Mouse (Mus musculus) hindlimb bud, embryonic 11.5 days (tissue): ENCODE measurements around the gene Farp1.
A peak's percentile ranks its signal among the peaks of the same experiment; 100 is the strongest.

Experiments
- DNase-seq: peaks from one replicate; pipeline ENCODE4 v3.0.0-alpha.2; 2012; ENCODE audit warnings: low read depth, low spot score; ENCODE audit errors: extremely low spot score

Gene Farp1

DNA sequence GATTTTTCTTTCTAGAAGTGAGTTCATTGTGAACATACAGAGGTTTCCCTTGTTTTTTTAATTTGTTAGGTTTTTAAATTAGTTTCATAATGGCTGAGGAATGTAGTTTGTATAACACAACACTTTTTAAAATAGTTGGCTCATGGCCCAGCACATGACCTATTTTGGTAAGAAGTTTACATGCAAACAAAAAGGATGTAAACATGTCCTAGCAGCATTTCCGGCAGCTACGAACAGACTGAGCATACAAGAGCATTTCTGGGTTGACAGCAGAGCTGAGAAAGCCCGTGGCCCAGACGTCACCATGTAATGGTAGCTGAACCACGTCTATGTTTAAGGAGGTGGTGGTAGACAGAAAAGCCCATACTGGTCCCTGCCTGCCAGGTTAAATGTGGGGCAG is 180.8 kb downstream of the Farp1 start:
- DNase-seq = no peak

DNA sequence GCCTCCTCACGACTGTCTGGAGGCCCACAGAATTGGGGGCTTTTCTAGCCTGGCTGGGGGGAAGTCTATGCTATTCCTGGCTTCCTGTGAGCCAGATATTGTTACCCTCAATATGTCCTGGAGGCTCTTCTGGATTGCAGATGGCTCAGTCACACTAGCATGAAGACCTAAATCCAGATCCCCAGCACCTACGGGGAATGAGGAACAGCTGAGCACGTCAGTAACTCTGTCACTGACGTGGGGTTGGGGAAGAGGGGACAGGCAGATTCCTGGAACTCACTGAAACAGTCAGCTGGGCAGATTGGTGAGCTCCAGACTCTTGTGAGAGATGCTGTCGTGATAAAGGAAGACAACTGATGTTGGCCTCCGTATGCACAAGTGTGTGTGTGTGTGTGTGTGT is 181.7 kb downstream of the Farp1 start:
- no peak for DNase-seq

DNA sequence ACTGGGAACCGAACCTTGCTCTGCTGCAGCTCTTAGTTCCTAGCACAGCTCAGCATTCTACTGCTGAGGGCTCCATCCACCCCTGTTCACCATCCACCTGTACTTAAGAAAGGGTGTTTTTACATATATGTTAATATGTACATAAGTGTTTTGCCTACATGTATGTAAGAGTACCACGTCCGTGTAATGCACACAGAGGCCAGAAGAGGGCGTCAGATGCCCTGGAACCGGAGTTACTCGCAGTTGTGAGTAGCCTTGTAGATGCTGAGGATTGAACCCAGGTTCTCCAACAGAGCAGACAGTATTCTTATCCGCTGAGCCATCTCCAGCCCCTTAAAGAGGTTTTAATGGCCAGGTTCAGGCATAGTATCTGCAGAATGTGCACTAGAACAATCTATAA is 183.6 kb downstream of the Farp1 start:
- no peak for DNase-seq

DNA sequence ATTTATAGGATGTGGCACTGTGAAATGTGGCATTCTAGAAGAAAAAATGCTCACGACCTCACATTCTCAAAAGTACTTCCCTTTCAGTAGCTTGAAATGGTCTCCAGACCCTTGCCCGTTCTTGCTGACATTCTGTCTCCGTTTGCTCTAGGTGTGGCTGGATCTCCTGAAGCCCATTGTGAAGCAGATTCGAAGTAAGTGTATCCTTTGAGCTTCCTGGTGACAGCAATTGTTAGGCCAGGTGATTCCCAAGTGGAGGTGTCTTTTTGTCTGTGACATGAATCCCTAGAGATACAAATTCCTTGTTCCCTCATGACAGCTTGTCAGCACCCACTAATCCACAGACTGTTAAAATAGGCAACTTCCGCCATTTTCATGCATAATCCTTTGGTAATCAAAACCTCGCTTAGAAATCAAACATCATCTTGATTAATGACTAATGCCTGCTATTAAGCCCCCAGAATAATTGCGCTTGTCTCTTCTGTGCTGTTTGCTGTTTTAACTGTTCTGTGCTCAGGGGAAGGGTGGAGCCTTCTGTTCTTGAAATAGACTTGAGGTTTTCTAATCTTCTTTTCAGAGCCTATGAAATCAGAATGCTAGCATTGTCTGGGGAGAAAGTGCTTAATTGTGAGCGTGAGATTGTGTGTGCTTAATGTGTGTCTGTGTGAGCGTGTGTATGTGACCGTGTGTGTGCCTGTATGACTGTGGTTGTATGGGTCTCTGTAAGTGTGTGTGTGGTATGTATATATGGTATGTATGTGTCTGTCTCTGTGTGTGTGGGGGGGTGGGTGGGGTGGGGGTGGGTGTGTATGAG is 184.4 kb downstream of the Farp1 start:
- DNase-seq = no peak

DNA sequence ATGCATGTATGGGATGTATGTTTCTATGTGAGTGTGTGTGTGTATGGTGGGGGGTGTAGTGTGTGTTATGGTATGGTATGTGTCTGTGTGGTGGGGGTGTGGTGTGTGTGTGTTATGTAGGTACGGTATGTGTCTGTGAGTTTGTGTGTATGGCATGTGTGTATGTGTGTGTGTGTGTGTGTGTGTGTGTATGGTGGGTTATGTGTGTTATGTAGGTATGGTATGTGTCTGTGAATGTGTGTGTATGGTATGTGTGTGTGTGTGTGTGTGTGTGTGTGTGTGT is 185.0 kb downstream of the Farp1 start:
- no peak for DNase-seq

DNA sequence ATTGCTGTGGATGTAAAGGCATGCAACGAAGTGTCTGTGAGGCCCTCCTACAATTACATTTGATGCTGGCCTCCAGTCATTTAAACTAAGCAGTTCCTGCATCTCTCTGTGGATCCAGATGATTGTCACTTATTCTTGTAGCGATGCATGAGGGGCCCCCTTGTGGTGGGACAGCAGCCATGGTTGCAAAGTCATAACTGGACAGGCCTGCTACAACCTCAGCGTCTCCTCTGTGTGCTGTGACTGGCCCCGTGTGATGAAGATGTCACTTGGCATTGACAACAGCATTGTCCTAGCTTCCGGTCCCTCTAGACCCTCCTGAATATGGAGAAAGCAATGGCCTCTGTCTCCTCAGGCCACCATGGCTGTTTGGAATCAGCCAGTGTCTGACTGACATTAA is 185.7 kb downstream of the Farp1 start:
- no peak for DNase-seq

DNA sequence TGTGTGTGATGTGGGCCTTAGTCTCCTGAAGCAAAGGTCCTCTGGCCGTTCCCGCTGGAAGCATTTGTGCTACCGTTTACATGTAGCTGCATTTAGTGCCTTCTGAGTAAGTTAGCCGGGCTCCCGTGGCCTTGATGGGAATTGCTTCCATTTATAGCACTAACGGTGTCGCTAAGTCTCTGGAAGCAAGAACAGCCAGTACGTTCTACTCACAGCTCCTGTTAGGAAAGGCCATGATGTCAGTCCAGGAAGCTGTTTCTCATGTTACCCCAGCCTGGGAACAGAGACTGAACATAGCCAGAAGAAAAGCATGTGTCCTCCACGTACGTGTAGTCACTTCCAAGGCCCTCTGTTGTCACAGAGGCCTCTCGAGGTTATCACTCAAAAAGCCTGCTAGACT is 190.8 kb downstream of the Farp1 start:
- DNase-seq = no peak

DNA sequence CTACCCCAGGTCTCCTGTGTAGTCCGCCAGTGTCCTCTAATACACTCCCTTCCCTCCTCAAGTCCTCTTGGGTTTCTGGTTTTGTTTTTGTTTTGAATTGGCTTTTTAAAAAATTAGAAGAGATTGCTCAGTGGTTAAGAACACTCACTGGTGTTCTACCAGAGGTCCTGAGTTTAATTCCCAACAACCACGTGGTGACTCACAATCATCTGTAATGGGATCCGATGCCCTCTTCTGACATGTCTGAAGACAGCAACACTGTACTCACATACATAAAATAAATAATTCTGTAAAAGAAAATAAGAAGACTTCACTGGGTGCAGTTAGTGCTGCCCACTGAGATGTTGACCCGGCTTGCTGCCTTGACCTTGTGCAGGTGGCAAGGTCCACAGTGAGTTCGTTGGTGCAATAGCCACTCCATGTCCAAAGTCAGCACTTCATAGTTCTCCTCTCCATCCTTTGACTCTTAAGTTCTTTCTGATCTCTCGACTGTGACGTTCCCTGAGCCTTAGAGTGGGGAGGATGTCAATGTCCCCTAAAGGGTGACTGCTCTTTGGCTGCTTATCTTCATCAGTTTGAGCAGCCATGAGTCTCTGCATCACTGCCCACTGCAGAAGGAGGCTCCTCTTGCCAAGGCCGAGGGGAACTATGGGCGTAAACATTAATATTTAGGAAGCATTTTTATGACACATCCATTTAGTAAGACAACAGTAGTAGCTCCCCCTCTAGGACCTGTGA is 194.2 kb downstream of the Farp1 start:
- DNase-seq = no peak

DNA sequence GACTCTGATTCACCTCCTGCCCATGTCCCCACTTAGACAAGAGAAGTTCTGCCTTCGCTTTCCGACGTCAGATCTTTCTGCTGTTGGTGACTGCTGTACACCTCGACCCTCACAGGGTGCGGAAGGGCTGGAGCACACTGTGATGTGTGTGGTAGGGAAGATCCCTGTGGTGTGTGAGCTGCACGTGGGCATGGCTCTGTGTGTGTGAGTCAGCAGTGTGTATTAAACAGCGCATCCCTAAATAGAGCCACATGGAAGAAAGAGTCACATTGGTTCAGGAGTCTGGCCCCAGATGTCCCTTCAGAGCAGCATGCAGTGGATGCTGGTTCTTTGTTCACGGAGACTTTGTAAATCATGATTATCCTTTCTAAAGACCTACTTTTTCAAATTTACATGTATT is 196.2 kb downstream of the Farp1 start:
- no peak for DNase-seq

DNA sequence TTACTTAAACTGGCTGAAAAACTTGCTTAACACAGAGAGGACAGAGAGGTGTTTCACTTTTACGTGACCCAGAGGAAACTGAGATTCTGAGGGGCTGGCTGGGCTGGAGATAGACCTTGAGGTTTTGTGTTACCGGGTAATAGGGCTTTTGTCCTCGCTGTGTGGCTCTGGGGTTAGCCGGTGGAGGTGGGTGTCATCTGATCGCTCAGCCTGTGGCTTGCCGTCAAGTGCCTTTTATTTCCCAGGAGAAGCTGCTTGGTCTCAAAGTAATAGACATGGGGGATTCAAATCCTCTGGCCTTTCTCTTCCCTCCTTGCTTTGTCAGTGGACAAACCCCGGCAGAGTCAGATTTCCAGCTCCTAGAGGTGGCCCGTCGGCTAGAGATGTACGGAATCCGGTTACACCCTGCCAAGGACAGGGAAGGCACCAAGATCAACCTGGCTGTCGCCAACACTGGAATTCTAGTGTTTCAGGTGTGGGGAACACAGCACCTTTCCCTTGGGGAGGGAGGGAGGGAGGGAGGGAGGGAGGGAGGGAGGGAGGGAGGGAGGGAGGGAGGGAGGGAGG is 199.8 kb downstream of the Farp1 start:
- no peak for DNase-seq

DNA sequence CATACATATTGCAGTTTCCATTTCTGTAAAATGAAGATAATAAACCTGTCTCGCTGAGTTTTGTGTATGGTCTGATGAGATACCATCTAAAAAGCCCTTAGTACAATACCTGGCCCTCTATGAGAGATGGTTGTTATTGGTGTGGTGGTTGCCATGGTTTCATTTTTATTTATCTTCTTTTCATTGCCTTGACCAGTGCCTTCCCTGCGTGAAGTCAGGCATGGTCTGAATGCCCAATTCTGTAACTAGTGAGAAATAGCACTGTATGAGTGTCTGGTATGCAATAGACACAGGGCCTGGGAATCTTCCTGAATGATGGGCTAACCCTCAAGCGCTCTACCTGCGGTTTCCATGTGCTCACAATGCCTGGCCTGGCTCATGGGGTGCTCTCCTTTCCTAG is 201.7 kb downstream of the Farp1 start:
- no peak for DNase-seq

DNA sequence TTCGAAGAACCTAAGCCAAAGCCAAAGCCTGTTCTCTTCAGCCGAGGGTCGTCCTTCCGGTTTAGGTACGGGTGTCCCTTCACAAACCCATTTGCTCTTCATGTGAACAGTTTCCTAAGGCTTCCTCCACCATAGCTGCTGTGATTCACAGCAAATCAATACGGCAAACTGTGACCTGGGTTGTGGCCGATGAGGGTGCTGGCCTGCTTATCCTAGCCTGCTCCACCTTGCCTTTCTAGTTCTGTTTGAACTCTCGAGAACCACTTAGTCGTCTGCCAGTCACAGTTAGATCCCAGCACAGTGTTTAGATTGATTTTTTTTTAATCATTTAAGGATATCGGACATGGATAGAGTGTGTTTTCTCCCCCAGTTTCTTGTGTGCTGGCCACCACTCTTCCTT is 203.7 kb downstream of the Farp1 start:
- DNase-seq = no peak

DNA sequence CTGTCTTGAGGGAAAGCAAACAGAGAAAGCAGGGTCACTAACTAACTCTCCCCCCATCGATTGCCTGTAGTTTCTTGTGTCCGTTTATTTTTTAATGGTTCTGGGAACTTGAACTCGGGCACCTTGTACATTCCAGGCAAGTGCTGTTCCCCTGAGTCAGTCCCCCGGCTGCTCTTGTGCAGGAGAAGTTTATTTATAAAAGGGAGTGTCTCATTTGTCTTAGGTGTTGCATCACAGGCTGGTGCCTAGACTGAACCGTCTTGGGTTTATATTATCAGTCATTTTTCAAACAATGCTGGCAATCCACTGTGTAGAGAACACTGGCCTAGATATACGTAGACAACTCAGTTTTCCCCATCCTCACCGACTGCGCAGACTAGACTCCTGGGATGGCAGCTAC is 204.4 kb downstream of the Farp1 start:
- no peak for DNase-seq

DNA sequence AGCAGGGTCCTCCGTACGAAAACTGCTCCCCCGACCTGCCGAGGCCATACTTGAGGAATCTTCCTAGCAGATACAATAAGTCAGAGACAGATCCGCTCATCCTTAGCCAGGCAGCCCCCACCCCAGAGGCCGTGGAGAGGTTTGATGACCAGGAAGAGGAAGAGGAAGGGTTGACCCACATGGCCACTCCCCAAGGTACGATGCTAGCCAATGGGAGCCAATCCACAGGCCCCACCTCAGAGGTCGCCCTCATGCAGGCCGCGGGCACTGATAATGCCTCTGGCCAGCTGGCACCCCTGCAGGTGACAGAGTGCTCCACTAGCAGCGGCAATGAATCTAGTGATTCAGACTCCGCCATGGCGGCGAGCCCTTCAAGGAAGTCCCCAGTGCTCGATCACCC is 209.1 kb downstream of the Farp1 start:
- DNase-seq = no peak

DNA sequence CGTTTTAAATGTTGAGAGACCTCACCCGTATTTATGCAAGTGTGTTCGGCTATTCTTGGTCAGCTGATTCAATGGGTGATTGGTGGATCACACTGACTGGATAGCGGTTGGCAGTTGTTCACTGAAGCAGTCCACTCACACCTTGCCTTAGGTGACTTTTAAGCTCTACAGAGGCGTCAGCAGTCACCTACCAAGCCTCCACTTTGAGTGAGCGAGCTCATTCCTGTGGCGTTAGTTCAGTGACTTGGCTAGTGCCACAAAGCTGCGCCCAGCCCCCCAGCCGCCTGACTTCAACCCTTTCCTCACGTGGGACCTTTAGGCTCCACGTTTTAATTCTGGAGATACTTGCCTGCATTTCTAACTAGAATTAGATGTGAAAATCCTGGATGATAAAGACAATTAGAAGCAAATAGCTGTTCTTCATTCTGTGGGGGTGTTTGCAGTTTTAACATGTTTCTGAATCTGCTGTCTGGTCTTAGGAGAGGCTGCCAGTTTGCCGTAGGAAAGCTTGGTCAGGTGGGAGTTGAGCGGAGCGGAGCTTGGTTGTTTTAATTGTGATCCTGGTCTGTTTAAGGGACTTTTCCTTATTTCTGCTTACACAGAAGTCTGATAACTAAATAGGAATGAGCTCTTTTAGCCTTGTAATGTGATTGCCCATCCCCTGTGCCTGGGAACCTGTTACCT is 211.2 kb downstream of the Farp1 start:
- DNase-seq = no peak

DNA sequence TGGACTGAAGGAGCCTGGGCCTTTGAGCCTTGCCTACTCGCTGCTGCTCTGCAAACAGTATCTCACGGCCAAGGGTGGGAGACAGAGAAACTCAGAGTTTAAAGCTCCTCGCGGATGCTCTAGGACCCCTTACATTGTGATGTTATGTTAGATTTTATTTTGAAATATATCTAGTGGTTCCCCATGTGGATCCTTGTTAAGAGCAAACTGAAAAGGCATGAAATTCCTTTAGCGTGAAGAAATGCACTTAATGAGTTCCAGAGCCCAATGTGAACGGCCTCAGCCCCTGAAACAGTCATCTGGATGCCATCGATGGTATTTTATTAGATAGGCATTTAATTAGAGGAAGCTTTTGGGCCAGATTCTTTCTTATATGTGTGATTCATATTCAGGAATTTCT is 212.3 kb downstream of the Farp1 start:
- peak; percentile 69 for DNase-seq

DNA sequence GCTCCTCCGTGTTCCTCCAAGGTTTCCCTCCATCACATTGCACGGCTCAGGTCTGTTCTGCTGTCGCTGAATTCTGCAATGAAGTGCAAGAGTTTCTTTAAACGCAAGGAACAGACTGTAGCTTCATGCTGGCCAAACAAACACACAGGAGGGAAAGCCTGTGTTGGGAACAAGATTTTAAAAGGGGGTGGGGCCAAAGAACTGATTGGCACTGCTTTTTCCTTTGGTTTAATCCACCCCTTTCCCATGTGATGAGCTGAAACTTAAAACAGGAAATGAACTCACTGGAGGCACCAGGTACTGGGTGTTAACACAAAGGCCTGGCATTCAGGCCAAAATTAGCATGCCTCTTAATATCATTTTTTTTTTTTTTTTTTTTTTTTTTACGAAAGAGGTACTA is 213.3 kb downstream of the Farp1 start:
- no peak for DNase-seq

DNA sequence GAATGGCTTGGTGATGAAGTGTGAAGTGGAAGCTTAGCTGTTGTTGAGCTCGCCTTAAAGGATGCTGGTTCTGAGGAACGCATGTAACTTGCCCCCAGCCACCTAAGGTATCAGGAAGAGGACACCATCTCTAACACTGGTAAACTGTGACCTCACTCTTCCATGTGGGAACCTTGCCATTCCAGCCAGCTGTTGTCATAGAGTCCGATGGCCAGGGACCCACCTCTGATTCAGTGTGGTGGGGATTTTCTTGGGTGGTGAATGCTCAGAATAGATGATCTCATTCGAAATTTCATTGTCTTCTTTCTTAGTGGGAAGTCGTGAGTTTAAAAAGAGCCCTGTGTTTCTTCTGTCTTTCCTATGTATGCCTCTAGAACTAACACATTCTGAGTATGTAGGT is 216.1 kb downstream of the Farp1 start:
- no peak for DNase-seq

DNA sequence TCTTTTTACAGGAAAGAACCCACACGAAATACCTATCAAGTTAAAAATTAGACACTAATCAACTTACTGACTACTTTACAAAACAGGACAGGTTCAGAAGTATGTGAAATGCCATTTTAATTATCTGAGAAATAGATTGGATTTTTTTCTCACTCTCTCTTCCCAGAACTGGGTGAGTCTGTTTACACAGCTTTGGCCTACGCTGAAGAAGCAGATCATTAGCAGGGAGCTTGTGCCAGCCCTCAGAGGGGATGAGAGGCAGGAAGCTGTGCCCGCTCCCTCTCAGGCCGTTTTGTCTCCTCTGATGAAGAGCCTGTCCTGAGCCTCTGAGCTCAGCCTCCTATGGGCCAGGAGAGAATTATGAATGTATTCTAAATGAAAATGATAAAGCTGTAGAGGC is 216.7 kb downstream of the Farp1 start:
- no peak for DNase-seq

DNA sequence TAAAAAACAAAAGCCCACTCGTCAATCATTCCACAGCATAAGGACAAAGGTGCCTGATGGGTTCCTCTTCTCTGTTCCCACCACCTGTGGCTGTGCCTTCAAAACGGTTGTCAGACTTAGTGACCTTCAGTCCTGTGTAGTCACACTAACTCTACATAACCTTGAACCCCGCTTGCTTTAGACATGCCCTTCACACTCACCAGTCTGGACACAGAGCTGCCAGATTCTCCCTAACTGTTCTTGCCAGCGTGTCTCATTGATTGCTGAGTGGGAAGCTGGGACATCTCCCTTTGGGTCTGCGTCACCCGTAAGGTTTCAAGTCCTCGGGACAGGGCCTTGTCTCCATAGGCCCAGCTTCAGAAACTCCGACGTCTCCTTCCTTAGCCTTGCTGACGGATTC is 217.5 kb downstream of the Farp1 start:
- no peak for DNase-seq

DNA sequence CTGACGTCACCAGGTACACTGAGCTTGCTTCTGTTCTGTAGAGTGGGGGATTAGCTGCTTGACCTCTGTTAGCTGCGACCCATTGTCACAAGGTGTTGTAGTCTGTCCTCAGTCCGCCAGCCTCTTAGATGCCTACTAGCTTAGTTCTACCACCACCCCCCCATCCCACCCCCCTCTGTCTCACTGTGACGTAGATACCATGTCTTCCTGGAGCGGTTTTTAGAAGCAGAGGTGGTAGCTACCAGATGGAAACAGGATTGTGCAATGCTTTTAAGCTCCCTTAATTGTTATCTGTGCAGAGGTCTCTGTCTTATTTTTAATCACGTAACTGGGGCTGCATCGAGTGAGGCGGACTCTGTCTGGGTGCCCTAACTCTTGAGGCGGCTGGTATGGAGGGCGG is 219.9 kb downstream of the Farp1 start:
- DNase-seq = no peak

DNA sequence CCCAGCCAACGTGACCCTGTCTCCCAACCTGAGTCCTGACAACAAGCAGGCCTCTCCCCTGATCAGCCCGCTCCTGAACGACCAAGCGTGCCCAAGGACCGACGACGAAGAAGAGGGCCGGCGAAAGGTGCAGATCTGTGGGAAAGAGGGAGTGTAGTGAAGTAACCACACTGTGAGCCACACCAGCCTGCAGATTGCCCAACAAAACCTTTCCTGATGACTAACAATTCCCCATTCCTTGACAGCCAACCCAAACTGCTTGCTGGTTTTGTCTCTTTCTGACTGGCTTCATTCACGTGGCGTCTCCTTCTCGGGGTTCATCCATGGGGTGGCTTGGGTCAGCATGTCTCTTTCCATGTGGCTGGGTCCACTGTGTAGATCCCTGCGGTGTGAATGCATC is 220.5 kb downstream of the Farp1 start:
- no peak for DNase-seq
